Mouse (Mus musculus) heart, embryonic 10.5 days (tissue): ENCODE data around the gene Gnb1. TPM values are rescaled to one million over a fixed set of nuclear protein-coding genes. Genes with fewer than 3 reads are reported as not detected.
"Not testable (repeated sequence)": the region's sequence is repeated elsewhere in the genome, so short reads cannot be mapped to it uniquely, and the experiment has no call there.

Experiments used
- DNase-seq: peaks from one replicate; pipeline ENCODE4 v3.0.0-alpha.2; 2017; ENCODE audit warnings: low spot score
- H3K27ac ChIP-seq: fragments of 300-500 bp; sonication (generic); 2 replicates; pipeline ENCODE4 v1.5.1; 2016; ENCODE audit warnings: mild to moderate bottlenecking
- H3K27me3 ChIP-seq: fragments of 300-500 bp; sonication (generic); 2 replicates; pipeline ENCODE4 v1.6.1; 2016; ENCODE audit warnings: mild to moderate bottlenecking; ENCODE audit not compliant: poor library complexity, insufficient read depth, severe bottlenecking
- H3K36me3 ChIP-seq: fragments of 300-500 bp; sonication (generic); 2 replicates; pipeline ENCODE4 v1.6.1; 2016; ENCODE audit warnings: mild to moderate bottlenecking, moderate library complexity
- H3K4me1 ChIP-seq: fragments of 300-500 bp; sonication (generic); 2 replicates; pipeline ENCODE4 v1.6.1; 2016; ENCODE audit warnings: mild to moderate bottlenecking
- H3K4me3 ChIP-seq: fragments of 300-500 bp; sonication (generic); 2 replicates; pipeline ENCODE4 v1.5.1; 2016; ENCODE audit warnings: mild to moderate bottlenecking, moderate library complexity
- H3K9me3 ChIP-seq: fragments of 300-500 bp; sonication (generic); 2 replicates; pipeline ENCODE4 v1.6.1; 2016; ENCODE audit warnings: mild to moderate bottlenecking, moderate library complexity
- WGBS: fragments of 180-500 bp; shearing (Covaris S2); methylation state at CpG from one replicate; pipeline ENCODE4 v1.1.7; 2016; 5-methylcytosine and 5-hydroxymethylcytosine counted together
- polyA plus RNA-seq: library from polyadenylated mRNA; unstranded; fragments of >200 nt; fragmentation: Nextera tagmentation; extraction: Ambion mirVana; gene quantifications from 2 replicates; pipeline ENCODE4 v1.2.1, GENCODE M21; 2016

Gnb1 gene
- polyA plus RNA-seq, 1 experiment from 2014 or later = 440 TPM

DNA sequence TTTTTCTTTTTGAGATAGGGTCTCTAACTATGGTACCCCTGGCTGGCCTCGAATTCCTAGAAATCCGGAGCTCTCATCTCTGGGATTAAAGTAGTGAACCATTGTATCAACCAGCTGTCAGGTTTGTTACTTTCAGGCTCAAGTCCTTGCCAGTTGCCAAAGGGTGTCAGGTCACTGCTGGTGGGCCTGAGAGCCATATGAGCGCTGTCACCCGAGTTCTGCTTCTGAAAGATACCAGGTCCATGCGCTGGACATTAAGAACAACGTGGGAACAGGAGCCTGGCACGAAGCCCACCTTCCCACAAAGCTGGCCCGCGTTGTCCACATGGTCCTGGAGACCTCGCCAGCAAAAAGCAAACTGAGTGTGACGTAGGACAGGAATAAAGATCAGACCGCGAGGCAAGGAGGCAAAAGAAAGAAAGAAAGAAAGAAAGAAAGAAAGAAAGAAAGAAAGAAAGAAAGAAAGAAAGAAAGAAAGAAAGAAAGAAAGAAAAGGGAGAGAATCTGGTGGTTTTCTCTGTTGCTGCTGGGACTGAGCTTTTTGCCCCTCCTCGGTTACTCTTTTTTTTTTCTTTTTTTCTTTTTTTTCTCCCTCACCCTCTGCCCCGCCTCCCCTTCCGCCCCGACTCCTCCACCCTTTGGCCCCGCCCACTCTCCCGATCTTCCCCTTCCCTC lies 71.7 kb downstream of the Gnb1 start:
- Histone ChIP-seq H3K27me3 (no peaks in the 10 kb centered on the region), H3K4me3 (peak overlapping the region; percentile 89), H3K27ac (peak overlapping the region; percentile 95), H3K4me1 (peaks cover 62% of the 10 kb centered on the region), H3K9me3 (no peaks in the 10 kb centered on the region), H3K36me3 (peaks cover 33% of the 10 kb centered on the region)
- peak; percentile 85 for DNase-seq
- 4% methylated on average over 19 of the region's 19 CpGs for WGBS

- under 1% methylated on average over 69 of the region's 69 CpGs for WGBS
- Histone ChIP-seq H3K4me3 (peak overlapping the region; percentile 89), H3K27ac (peak overlapping the region; percentile 95), H3K4me1 (peaks cover 62% of the 10 kb centered on the region), H3K27me3 (no peaks in the 10 kb centered on the region), H3K9me3 (no peaks in the 10 kb centered on the region), H3K36me3 (peaks cover 27% of the 10 kb centered on the region)
- peak; percentile 100 for DNase-seq
Observed at GRCm38 (mm10) chr4:155563400-155564231, 72.5 kb downstream of the Gnb1 start.

GRCm38 (mm10) chr4:155564315-155565069 lies 73.3 kb downstream of the Gnb1 start:
- 16% methylated on average over 20 of the region's 20 CpGs for WGBS
- DNase-seq = no peak
- Histone ChIP-seq H3K27me3 (no peaks in the 10 kb centered on the region), H3K9me3 (no peaks in the 10 kb centered on the region), H3K27ac (peak overlapping the region; percentile 95), H3K36me3 (peaks cover 18% of the 10 kb centered on the region), H3K4me1 (peaks cover 59% of the 10 kb centered on the region), H3K4me3 (peak overlapping the region; percentile 89)

- Histone ChIP-seq H3K36me3 (no peaks in the 10 kb centered on the region), H3K4me1 (peaks cover 46% of the 10 kb centered on the region), H3K4me3 (no peak overlapping the region), H3K27ac (no peak overlapping the region), H3K9me3 (no peaks in the 10 kb centered on the region), H3K27me3 (no peaks in the 10 kb centered on the region)
- no peak for DNase-seq
- WGBS = 57% methylated on average over 8 of the region's 8 CpGs
Observed at GRCm38 (mm10) chr4:155566555-155566954, 75.4 kb downstream of the Gnb1 start.

DNA sequence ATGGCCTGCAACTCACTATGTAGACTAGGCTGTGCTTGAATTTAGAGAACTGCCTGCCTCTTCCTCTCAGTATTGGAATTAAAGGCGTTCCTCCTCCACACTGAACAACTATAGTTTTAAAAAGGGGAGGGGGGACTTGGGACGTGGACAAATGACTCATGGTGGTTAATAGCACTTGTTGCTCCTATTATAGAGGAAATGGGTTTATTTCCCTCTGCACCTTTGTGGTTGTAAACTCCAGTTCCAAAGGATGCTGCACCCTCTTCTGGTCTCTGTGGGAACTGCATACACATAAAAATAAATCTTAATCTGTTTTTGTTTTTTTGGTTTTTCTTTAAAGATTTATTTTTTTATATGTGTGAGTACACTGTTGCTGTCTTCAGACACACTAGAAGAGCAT lies 77.0 kb downstream of the Gnb1 start:
- no peaks in the 10 kb centered on the region for H3K9me3 ChIP-seq
- 39% methylated on average over 2 of the region's 2 CpGs for WGBS
- no peaks in the 10 kb centered on the region for H3K36me3 ChIP-seq
- no peak overlapping the region for H3K27ac ChIP-seq
- H3K27me3 ChIP-seq = no peaks in the 10 kb centered on the region
- no peak overlapping the region for H3K4me3 ChIP-seq
- DNase-seq = no peak
- H3K4me1 ChIP-seq = peaks cover 33% of the 10 kb centered on the region

DNA sequence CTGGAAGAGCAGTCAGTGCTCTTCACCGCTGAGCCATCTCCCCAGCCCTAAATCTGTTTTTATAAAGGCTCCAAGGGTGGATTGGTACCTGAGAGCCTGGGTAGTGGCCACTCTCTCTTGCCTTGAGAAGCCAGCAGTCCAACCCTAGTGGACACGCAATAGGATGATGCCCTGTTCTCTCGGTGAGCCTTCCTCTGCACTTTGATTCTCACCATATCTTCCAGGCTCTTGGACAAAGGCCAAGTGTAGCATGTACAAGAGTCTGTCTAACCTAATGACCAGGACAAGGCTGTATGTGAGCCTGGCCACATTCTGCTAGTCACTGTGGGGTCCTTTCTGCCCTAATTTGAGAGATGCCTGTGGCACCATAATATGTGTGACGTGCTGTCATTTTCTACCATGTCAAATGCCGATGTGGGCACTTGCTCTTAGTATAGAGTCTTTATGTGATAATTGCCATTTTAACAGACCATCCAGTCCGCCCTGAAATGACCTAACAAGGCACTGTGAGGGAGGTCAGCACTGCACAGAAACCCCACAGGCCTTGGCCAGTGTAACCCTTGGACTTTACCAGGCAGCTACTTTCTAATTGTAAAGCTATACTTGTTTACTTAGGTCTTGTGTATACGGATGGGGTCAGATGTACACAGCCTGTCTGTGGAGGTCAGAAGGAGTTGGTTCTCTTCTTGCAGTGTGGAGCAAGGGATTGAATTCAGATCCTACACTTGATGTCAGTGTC lies 77.6 kb downstream of the Gnb1 start:
- Histone ChIP-seq H3K4me3 (no peak overlapping the region), H3K27me3 (no peaks in the 10 kb centered on the region), H3K36me3 (no peaks in the 10 kb centered on the region), H3K9me3 (no peaks in the 10 kb centered on the region), H3K27ac (no peak overlapping the region), H3K4me1 (peaks cover 28% of the 10 kb centered on the region)
- no peak for DNase-seq
- WGBS = 86% methylated on average over 7 of the region's 7 CpGs

DNA sequence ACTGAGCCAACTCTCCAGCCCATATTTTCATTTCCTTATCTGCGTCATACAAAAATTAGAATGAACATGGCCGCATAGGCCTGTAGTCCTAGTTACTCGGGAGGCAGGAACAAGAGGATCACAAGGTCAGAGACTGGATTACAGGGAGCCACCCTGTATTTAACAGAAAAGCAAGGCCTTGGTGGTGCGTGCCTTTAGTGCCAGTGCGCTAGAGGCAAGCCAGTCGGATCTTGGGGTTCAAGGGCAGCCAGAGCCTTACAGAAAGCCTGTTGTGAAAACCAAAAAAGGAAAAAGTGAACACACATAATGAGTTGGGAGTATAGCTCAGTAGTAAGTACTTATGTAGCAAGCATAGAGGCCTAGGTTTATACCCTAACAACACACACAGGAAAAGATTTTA lies 78.7 kb downstream of the Gnb1 start:
- 88% methylated on average over 6 of the region's 6 CpGs for WGBS
- no peak for DNase-seq
- Histone ChIP-seq H3K9me3 (no peaks in the 10 kb centered on the region), H3K27me3 (no peaks in the 10 kb centered on the region), H3K36me3 (no peaks in the 10 kb centered on the region), H3K27ac (no peak overlapping the region), H3K4me1 (peaks cover 18% of the 10 kb centered on the region), H3K4me3 (no peak overlapping the region)

- not testable (repeated sequence) for DNase-seq, H3K4me3 ChIP-seq, H3K36me3 ChIP-seq, H3K27me3 ChIP-seq, H3K27ac ChIP-seq, H3K9me3 ChIP-seq
- WGBS = 92% methylated on average over 11 of the region's 11 CpGs
- H3K4me1 ChIP-seq = peaks cover 13% of the 10 kb centered on the region
Observed at GRCm38 (mm10) chr4:155570315-155570714, 79.2 kb downstream of the Gnb1 start.

DNA sequence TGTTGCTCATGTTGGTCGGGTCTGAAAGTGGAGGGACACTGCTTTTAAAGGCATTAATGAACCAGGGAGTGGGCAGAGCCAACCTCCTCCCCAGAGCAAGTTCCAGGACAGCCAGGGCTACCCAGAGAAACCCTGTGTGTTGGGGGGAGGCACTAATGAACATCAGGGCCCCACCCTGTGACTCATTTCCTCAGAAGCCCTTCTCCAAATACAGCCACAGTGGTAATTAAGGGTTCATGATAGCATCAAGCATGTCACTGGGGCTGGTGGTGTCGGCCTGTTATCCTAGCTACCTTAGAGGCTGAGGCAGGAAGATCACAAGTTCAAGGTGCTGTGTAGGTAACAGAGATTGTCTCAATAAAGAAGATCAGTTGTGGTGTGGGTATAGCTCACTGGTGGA lies 80.3 kb downstream of the Gnb1 start:
- Histone ChIP-seq H3K36me3 (no peaks in the 10 kb centered on the region), H3K9me3 (no peaks in the 10 kb centered on the region), H3K4me3 (no peak overlapping the region), H3K4me1 (peaks cover 7% of the 10 kb centered on the region), H3K27ac (no peak overlapping the region), H3K27me3 (no peaks in the 10 kb centered on the region)
- 73% methylated on average over 2 of the region's 2 CpGs for WGBS
- no peak for DNase-seq

GRCm38 (mm10) chr4:155573155-155573554 lies 82.0 kb downstream of the Gnb1 start:
- H3K9me3 ChIP-seq = no peaks in the 10 kb centered on the region
- 90% methylated on average over 2 of the region's 2 CpGs for WGBS
- H3K36me3 ChIP-seq = peaks cover 13% of the 10 kb centered on the region

GRCm38 (mm10) chr4:155573876-155574275 lies 82.7 kb downstream of the Gnb1 start:
- peaks cover 21% of the 10 kb centered on the region for H3K36me3 ChIP-seq
- no peaks in the 10 kb centered on the region for H3K9me3 ChIP-seq
- no peak overlapping the region for H3K27ac ChIP-seq
- no peaks in the 10 kb centered on the region for H3K27me3 ChIP-seq
- no peak overlapping the region for H3K4me3 ChIP-seq
- DNase-seq = no peak
- WGBS = 91% methylated on average over 9 of the region's 9 CpGs
- H3K4me1 ChIP-seq = peaks cover 5% of the 10 kb centered on the region

More at GRCm38 (mm10) chr4:155573155-155573554, 82.0 kb downstream of the Gnb1 start:
- Histone ChIP-seq H3K27me3 (no peaks in the 10 kb centered on the region), H3K4me3 (no peak overlapping the region), H3K27ac (no peak overlapping the region), H3K4me1 (peaks cover 5% of the 10 kb centered on the region)
- no peak for DNase-seq

GRCm38 (mm10) chr4:155574931-155575330 lies 83.8 kb downstream of the Gnb1 start:
- no peak overlapping the region for H3K27ac ChIP-seq
- H3K4me1 ChIP-seq = peaks cover 5% of the 10 kb centered on the region
- no peak for DNase-seq
- WGBS = 82% methylated on average over 11 of the region's 11 CpGs
- no peaks in the 10 kb centered on the region for H3K9me3 ChIP-seq
- H3K4me3 ChIP-seq = no peak overlapping the region
- no peaks in the 10 kb centered on the region for H3K27me3 ChIP-seq
- peaks cover 31% of the 10 kb centered on the region for H3K36me3 ChIP-seq
